Mouse (Mus musculus): ENCODE data around the gene Ogfod1.

DNA sequence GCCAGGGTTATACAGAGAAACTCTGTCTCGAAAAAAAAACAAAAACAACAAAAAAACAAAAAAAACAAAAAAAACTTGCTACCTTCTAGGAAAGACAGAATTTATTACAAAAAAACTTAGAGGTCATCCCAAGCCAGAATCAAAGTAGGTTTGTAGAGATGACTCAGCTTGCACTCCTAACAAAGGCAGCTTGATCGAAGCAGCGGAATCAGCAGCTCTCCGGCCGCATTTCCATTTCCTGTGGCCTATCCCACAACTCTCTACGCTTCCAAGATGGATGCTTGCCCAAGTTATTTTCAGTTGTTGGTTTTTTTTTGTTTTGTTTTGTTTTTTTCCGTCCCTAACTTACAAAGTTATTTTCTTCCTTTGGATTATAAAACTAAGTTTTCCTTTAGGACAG is 31.8 kb downstream of the Ogfod1 start:
- TF ChIP-seq GATA1 (IDR thresholded peaks at IDR 0.05; ENCODE audit: borderline replicate concordance, low read length), result no peak
- TF ChIP-seq FLI1 (IDR thresholded peaks at IDR 0.05; ENCODE audit: low read length), result no peak
